ENCODE assay signal across 8 mouse cellular contexts in genomic region chr4:133751521-133752448, GRCm38 (mm10). TPM values are rescaled to one million over a fixed set of nuclear protein-coding genes. Genes with fewer than 3 reads are reported as not detected.
DNase-seq lines count a peak whose midpoint lies in the region; ATAC-seq and TF ChIP-seq lines count a peak whose summit lies in the region.

No protein-coding gene starts in this region.

- H3K4me3 ChIP-seq in embryonic facial prominence, embryonic 10.5 days = peak overlapping the region; percentile 92
- H3K4me3 ChIP-seq in liver, embryonic 12.5 days = peak overlapping the region; percentile 99
- peak overlapping the region; percentile 99 for H3K4me3 ChIP-seq in thymus, adult 2 months (ENCODE audit: control insufficient read depth, insufficient read depth, low read length)

- peaks cover 64% of the 10 kb centered on the region for H3K4me1 ChIP-seq in embryonic facial prominence, embryonic 10.5 days
- peaks cover 63% of the 10 kb centered on the region for H3K4me1 ChIP-seq in liver, embryonic 12.5 days
- H3K4me1 ChIP-seq in thymus, adult 2 months (replicated peaks; ENCODE audit: control insufficient read depth, insufficient read depth, low read length) = peaks cover 29% of the 10 kb centered on the region

- H3K27me3 ChIP-seq in embryonic facial prominence, embryonic 10.5 days (replicated peaks; ENCODE audit: low read depth, poor library complexity, severe bottlenecking) = no peaks in the 10 kb centered on the region
- H3K27me3 ChIP-seq in liver, embryonic 12.5 days (replicated peaks) = no peaks in the 10 kb centered on the region
- H3K27me3 ChIP-seq in thymus, adult 2 months (ENCODE audit: control insufficient read depth, insufficient read depth, low read length) = no peaks in the 10 kb centered on the region

- peak overlapping the region; percentile 97 for H3K4me2 ChIP-seq in liver, embryonic 12.5 days

- peak; percentile 80 for DNase-seq in CD4-positive helper T cell, adult 2 months (ENCODE audit: low read depth, low spot score)
- DNase-seq in adrenal gland, adult 8-10 months = peak; percentile 51
- DNase-seq in embryonic facial prominence, embryonic 10.5 days (ENCODE audit: low spot score) = peak; percentile 49
- DNase-seq in heart, adult 9 months (ENCODE audit: low spot score in 2 of 2) = peak; percentile 77 to 82
- DNase-seq in kidney, adult 9 months = peak; percentile 77
- peak; percentile 62 for DNase-seq in neural tube, embryonic 10.5 days (ENCODE audit: extremely low spot score, low spot score)
- peak; percentile 44 for DNase-seq in thymus, adult 2 months

- no peak for TF ChIP-seq POLR2A in thymus, adult 2 months (IDR thresholded peaks at IDR 0.05; ENCODE audit: control insufficient read depth, extremely low read depth, insufficient read depth, low read length, poor library complexity)

- 0 out of 2 replicates have a peak, but pooled peaks have one; percentile 20 for TF ChIP-seq CTCF in thymus, adult 2 months (IDR thresholded peaks at IDR 0.05; ENCODE audit: borderline replicate concordance, control insufficient read depth, extremely low read depth, insufficient read depth, low read length, poor library complexity)

- H3K9me3 ChIP-seq in embryonic facial prominence, embryonic 10.5 days = no peaks in the 10 kb centered on the region
- no peaks in the 10 kb centered on the region for H3K9me3 ChIP-seq in liver, embryonic 12.5 days (replicated peaks)

- peak overlapping the region; percentile 100 for H3K27ac ChIP-seq in embryonic facial prominence, embryonic 10.5 days (replicated peaks)
- H3K27ac ChIP-seq in liver, embryonic 12.5 days = peak overlapping the region; percentile 100
- H3K27ac ChIP-seq in thymus, adult 2 months (ENCODE audit: control insufficient read depth, insufficient read depth, low read length) = peak overlapping the region; percentile 81

- ATAC-seq in liver, embryonic 12.5 days = peak; percentile 14; the same call in 1 of the 2 replicates

- WGBS in embryonic facial prominence, embryonic 10.5 days = under 1% methylated on average over 31 of the region's 31 CpGs
- WGBS in liver, embryonic 12.5 days (ENCODE audit: insufficient replicate concordance) = under 1% methylated on average over 28 of the region's 31 CpGs
- WGBS in thymus, adult 2 months = 1% methylated on average over 23 of the region's 31 CpGs

- H3K9ac ChIP-seq in liver, embryonic 12.5 days = peak overlapping the region; percentile 100

- H3K36me3 ChIP-seq in embryonic facial prominence, embryonic 10.5 days (replicated peaks) = peaks cover 42% of the 10 kb centered on the region
- H3K36me3 ChIP-seq in liver, embryonic 12.5 days = peaks cover 35% of the 10 kb centered on the region
- no peaks in the 10 kb centered on the region; the same call in 1 of the 2 replicates for H3K36me3 ChIP-seq in thymus, adult 2 months (ENCODE audit: control insufficient read depth, insufficient read depth, low read length)

RNA-seq across cellular contexts. Expression of gene Arid1a, which starts 4.8 kb away (rescaled TPM):
- total RNA-seq in adrenal gland, adult 8-10 months (2022) = 10 to 100 TPM; 50.7 to 84.3 (median 61.1) TPM
- polyA plus RNA-seq in embryonic facial prominence, embryonic 10.5 days (2016; fragmentation: Nextera tagmentation; extraction: Ambion mirVana) = 38.9 and 40.0 TPM in 2 replicates
- polyA plus RNA-seq in liver, embryonic 12.5 days (2016; fragmentation: Nextera tagmentation; extraction: Ambion mirVana) = 14.7 TPM in 2 replicates
- polyA plus RNA-seq in thymus, adult 2 months (2012; rRNA removed) = 289 and 363 TPM in 2 replicates

Comparison
In these comparisons a context has a peak if more than half of its experiments do, and no peak if none do; other contexts are left out.
1. Peak in every context shown above with its lines: DNase-seq, ATAC-seq, H3K4me3 ChIP-seq and H3K27ac ChIP-seq.